Mouse (Mus musculus) G1E (cell line): ENCODE measurements at regions not wholly inside any gene's neighbourhood (a gene's known extent, or its start where the extent isn't known, plus 50 kb on each side); places are given as distances from the start of the nearest gene placed in this dataset.

ENCODE experiments used
- ATAC-seq: 2 replicates; pipeline ENCODE4 v1.8.0; 2016; ENCODE audit warnings: mild to moderate bottlenecking; ENCODE audit not compliant: insufficient number of reproducible peaks, poor library complexity, low FRiP score, severe bottlenecking; ENCODE audit errors: extremely low read depth
- DNase-seq: peaks from one replicate; pipeline ENCODE4 v3.0.0; 2012; ENCODE audit warnings: low spot score
- H3K27me3 ChIP-seq: 2 replicates; pipeline ENCODE4 v1.6.1; 2012; ENCODE audit warnings: mild to moderate bottlenecking, low read length, inconsistent platforms; ENCODE audit not compliant: insufficient read depth
- H3K36me3 ChIP-seq: replicated peaks from 2 replicates; pipeline ENCODE3; 2012; ENCODE audit warnings: mild to moderate bottlenecking, inconsistent platforms
- H3K4me1 ChIP-seq: 2 replicates; pipeline ENCODE4 v1.6.1; 2012; ENCODE audit warnings: low read depth, low read length, inconsistent platforms, mixed read lengths; ENCODE audit not compliant: insufficient read depth
- H3K4me3 ChIP-seq: 2 replicates; pipeline ENCODE4 v1.5.1; 2012; ENCODE audit warnings: low read depth, mild to moderate bottlenecking, inconsistent platforms, low read length, moderate library complexity, mixed read lengths
- H3K9me3 ChIP-seq: replicated peaks from 2 replicates; pipeline ENCODE4 v1.6.1; 2012; ENCODE audit warnings: inconsistent platforms
- CTCF ChIP-seq: IDR thresholded peaks from 2 replicates; pipeline ENCODE4 v1.5.1; 2012; ENCODE audit warnings: low read depth, low read length, inconsistent platforms, mixed read lengths
- GATA1 ChIP-seq: IDR thresholded peaks from 2 replicates; pipeline ENCODE4 v1.6.1; 2012; ENCODE audit warnings: borderline replicate concordance, low read length, inconsistent platforms, mixed read lengths
- GATA2 ChIP-seq: IDR thresholded peaks from 2 replicates; pipeline ENCODE4 v1.6.1; 2012; ENCODE audit warnings: low read depth, low read length, inconsistent platforms, borderline replicate concordance
- POLR2AphosphoS5 ChIP-seq: IDR thresholded peaks from 2 replicates; pipeline ENCODE4 v1.6.1; 2012; ENCODE audit warnings: low read depth, low read length, inconsistent platforms; ENCODE audit not compliant: insufficient replicate concordance
- TAL1 ChIP-seq: conservative IDR thresholded peaks from 2 replicates; pipeline ENCODE4 v1.6.1; 2012; ENCODE audit warnings: low read depth, low read length, inconsistent platforms, mixed read lengths

DNA sequence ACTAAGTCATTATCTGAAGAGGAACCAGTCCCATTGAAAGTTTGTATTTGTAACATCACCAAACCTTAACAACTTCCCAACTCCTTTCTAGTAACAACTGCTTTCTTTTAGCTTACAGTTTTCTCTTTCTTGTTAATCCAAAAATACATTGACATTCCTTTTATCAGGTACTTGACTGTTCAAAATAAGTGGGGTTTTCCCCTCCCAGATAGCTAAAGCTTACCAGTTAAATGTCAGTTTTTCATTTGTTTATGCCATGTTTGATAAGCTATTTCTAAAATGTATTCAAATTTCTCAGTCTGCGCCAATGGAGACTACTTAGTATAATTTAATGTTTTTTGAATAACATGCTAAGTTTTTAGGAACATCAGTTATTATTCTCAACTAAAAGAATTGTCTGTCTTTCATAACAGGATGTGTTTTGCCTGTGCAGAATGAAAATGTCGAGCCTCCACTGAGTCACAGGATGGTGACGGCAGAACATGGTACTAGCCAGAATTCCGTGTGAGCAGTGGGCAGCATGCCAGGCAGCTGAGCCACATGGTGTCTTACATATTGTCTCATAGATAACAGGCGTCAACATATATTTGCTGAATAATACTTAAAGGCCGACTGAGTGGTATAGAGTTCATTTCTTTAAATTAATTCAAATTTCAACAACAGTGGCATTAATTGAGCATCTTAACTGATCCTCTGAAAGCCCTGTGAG, 82.1 kb upstream of the Atg10 start:
- H3K4me1 ChIP-seq: no peaks in the 10 kb centered on the region; the same call in 1 of the 2 replicates
- DNase-seq (no peak), ATAC-seq (no peak)
- no peaks in the 10 kb centered on the region for H3K9me3 ChIP-seq
- TF ChIP-seq GATA1 (no peak), CTCF (no peak), GATA2 (no peak), TAL1 (no peak)
- no peaks in the 10 kb centered on the region for H3K27me3 ChIP-seq
- H3K4me3 ChIP-seq: no peak overlapping the region
- H3K36me3 ChIP-seq: no peaks in the 10 kb centered on the region

DNA sequence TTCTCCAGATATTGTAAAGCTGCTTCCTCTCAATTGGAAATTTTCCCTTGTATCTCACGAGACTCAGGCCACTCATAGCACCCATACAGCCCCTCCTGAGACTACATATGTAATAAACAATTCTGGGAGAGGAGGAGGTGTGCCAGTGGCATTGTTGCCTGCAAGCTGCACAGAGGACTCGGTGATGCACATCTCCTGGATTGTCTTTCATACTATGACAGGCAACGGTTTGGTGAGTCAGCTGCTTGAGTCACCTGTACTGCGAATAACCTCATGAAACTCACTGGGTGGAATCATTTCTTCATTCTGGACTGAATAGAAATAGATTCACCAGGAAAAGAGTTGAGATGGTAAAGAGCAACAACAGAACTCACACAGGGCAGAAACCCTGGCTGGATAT, 82.8 kb upstream of the Atg10 start:
- no peaks in the 10 kb centered on the region; the same call in 1 of the 2 replicates for H3K4me1 ChIP-seq
- no peak overlapping the region for H3K4me3 ChIP-seq
- no peaks in the 10 kb centered on the region for H3K9me3 ChIP-seq
- TF ChIP-seq GATA1 (no peak), CTCF (no peak), TAL1 (no peak), POLR2AphosphoS5 (no peak), GATA2 (no peak)
- no peaks in the 10 kb centered on the region for H3K36me3 ChIP-seq
- ATAC-seq: no peak
- 0 out of 2 replicates have a peak, but pooled peaks cover 3% of the 10 kb centered on the region for H3K27me3 ChIP-seq
- no peak for DNase-seq

DNA sequence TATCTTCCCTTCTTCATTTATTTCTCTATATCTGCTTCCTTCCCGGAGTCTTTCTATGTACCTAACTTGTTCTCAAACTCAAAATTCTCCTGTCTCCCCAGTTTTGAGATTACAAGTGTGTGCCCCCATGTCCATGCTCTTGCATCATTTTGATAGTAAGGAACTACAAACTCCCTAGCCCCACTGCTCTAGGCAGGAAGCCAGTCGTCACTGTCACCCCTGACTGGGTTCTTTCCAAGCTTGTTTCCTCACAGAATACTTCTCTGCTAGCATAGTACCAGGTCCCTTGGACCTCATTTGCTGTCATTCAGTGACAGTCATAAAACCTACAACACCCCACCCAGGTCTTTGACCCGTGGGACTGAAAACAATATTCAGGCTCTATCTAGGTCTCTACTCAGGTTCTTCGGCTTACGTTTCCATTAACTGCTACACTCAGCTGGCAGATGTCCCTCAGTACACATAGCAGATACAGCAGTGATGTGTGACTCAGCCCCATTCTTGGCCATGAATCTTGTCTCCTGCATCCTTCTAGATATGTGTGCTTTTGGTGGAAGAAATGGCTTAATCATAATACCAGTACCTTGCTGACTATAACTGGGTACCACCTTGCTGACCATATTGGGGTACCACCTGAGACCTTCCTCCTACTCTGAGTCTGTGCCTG, 89.3 kb upstream of the Atg10 start:
- Histone ChIP-seq H3K4me3 (no peak overlapping the region), H3K4me1 (no peaks in the 10 kb centered on the region), H3K36me3 (no peaks in the 10 kb centered on the region), H3K9me3 (no peaks in the 10 kb centered on the region), H3K27me3 (0 out of 2 replicates have a peak, but pooled peaks cover 3% of the 10 kb centered on the region)
- TF ChIP-seq TAL1 (no peak), POLR2AphosphoS5 (no peak), CTCF (no peak), GATA2 (no peak), GATA1 (no peak)
- DNase-seq: no peak
- no peak for ATAC-seq

DNA sequence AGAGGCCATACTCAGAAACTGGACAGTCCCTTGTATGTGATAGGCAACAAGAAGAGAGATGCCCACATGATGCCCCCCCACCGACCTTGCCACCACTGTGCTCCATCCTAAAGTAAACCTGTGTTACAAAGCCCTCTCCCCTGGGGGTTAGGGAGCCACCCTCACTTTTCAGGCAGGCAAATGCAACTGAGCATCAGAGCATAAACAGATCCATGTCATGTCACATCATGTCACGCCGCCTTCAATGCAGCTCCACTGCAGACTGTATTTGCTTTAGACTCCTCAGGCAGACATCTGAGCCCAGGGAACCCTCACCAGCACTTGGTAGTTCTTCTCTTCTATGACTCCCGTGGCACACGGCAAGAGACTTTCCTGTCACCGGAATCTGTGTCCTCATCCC, 98.6 kb upstream of the Atg10 start:
- DNase-seq: no peak
- TF ChIP-seq TAL1: no peak
- TF ChIP-seq POLR2AphosphoS5: no peak
- no peak for TF ChIP-seq GATA2
- no peak for TF ChIP-seq CTCF
- no peak for TF ChIP-seq GATA1
- ATAC-seq: no peak
- Histone ChIP-seq H3K4me1 (no peaks in the 10 kb centered on the region), H3K36me3 (no peaks in the 10 kb centered on the region), H3K4me3 (no peak overlapping the region), H3K27me3 (no peaks in the 10 kb centered on the region), H3K9me3 (no peaks in the 10 kb centered on the region; the same call in 1 of the 2 replicates)

DNA sequence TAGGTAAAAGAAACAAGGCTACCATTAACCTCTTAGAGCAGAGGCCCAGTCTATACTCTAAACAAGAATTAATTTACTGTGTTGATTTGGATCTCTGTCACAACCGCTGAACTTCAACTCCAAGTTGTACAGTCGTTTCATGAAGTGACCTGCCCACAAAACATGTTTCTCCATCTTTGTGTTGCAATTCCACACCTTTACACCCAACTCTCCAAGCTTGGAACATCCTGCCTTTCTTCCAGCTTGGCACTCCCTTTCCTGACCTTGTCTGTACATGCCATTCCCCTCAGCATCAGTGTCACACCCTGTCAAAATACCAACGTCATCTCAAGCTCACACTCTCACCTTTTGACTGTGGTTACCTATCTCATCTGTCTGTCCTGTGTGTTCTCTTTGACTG, 103.1 kb upstream of the Atg10 start:
- Histone ChIP-seq H3K4me1 (no peaks in the 10 kb centered on the region), H3K9me3 (no peaks in the 10 kb centered on the region), H3K4me3 (no peak overlapping the region), H3K27me3 (no peaks in the 10 kb centered on the region), H3K36me3 (no peaks in the 10 kb centered on the region)
- TF ChIP-seq GATA1 (no peak), POLR2AphosphoS5 (no peak), TAL1 (no peak), GATA2 (no peak), CTCF (no peak)
- DNase-seq: no peak
- ATAC-seq: no peak

DNA sequence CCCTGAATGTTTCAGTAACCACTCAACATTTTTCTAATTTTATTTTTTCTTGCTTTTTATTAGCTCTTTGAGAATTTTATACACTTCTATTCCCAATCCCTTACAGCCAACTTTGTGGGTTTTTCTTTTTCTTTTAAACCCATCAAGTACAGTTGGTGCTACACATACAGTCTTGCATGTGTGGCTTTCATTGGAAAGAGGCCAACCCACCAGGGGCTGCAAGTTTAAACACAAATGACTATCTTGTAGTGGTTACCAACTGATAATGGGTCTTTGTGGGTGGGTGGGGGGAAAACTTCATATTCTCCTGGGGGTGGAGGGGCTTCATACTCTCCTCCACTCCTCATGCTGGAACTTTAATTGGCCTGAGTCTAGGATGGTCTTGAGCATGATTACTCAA, 110.5 kb upstream of the Atg10 start:
- ATAC-seq (no peak), DNase-seq (no peak)
- Histone ChIP-seq H3K27me3 (no peaks in the 10 kb centered on the region), H3K4me1 (no peaks in the 10 kb centered on the region), H3K9me3 (no peaks in the 10 kb centered on the region), H3K4me3 (no peak overlapping the region), H3K36me3 (no peaks in the 10 kb centered on the region)
- TF ChIP-seq GATA2 (no peak), GATA1 (no peak), CTCF (no peak), POLR2AphosphoS5 (no peak), TAL1 (no peak)
